Mouse (Mus musculus) regulatory T cell (primary cell): ENCODE measurements at regions not wholly inside any gene's neighbourhood (a gene's known extent, or its start where the extent isn't known, plus 50 kb on each side); places are given as distances from the start of the nearest gene placed in this dataset.

Experiments used
- in situ Hi-C: fragments of 300-600 bp; cut with MboI, MseI; formaldehyde crosslinking; loops from one replicate; pipeline ENCODE4 v1.15.1; 2025; ENCODE audit warnings: high pct_unique_total_duplicates

DNA sequence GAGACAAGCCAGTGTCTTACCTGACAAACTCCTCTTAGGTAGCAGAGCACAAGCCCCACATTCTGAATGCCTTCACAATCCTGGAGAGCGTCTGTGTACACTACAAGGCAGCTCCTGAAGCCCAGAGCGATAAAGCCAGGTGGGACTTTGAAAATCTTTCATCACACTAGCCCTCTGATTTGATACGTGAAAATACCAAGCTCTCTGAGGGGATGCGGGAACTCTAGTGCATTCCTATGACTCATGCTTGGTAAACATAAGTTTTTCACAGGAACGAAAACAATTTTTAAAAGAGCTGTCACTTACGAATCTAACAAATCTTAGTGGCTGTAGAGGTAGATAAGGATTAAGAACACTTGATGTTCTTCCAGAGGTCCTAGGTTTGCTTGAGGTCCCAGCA, 108.6 kb upstream of the Peli1 start:
- in situ Hi-C loops, result no loop called here

DNA sequence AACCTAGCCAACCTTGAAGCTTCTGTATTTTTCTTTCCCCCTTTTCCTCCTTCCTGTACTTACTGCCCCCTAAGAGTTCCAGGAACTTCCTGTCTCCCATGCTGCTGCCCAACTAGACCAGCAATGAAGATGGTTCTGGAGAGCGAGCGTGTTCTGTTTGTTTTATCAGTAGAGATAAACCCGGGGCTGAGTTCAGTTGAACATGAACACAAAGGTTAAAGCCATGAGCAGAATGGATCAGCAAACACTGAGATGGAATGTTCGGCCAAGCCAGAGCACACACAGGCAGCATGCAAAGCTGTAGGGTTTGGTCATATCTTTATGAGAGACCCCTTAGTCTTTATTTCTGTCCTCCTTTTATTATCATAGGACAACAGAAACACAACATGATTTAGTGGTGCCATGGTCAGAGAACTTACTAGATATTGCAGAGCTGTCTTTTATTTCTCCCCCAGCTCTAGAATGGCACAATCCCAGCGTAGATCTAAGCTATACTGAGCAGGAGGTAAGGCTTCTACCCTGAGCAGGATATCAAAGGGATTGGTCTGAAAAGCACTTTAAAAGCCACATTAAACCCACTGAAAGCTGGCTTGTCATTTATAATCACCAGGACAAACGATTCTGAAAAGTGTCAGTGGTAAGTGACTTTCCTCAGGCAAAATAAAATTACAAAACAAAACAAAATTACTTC, 105.9 kb upstream of the Peli1 start:
- in situ Hi-C loops, result no loop called here

DNA sequence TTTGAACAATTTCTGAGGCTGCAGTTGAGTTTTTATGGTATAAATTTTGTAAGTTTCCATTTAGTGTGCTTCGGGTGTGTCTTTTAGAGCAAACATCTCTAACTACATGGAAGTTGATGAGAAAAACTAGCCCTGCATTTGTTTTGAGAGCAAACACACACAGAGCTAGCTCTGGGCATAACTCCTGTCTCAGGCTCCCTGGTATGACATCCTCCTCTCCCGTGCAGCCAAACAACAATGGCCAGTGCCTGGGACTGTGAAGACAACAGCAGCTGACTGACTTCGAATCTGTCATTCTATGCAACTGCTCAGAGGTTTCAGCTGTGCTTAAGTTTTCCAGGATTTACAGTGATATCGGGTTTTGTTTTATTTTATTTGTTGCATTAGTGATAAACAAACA, 105.3 kb upstream of the Peli1 start:
- in situ Hi-C loops, result no loop called here

DNA sequence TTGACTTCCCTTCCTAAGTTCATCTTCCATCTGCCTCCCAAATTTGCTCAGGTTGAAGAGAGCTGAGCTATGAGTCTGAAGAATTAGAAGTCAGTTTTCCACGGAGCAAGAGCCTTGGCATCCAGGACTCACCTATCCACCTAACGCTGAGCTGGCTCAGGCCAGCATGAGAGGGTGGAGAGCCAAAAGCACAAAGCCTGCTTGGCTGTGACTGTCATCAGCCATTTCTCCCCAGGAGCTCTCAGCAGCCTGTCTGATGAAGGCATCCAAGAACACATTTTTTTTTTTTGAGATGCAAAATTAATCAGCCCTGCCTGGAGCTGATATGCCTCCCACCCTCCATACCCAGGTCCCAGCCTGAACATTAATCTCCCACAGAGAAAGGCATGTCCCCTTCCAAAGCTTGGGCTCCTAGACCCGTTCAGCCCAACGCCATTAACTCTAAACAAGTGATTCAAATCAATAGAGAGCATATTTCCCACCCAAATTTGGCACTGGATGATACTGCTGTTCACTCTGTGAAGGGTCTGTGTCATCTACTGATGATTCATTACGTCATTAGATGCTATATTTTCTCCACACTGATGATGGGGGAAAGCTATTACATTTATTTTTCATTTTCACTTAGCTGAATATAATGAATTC, 103.8 kb upstream of the Peli1 start:
- in situ Hi-C loops, result no loop called here

GRCm38 (mm10) chr11:20987841-20988251, 103.2 kb upstream of the Peli1 start:
- in situ Hi-C loops, result no loop called here

- in situ Hi-C loops, result no loop called here
Observed at GRCm38 (mm10) chr11:20988871-20989270, 102.2 kb upstream of the Peli1 start.

DNA sequence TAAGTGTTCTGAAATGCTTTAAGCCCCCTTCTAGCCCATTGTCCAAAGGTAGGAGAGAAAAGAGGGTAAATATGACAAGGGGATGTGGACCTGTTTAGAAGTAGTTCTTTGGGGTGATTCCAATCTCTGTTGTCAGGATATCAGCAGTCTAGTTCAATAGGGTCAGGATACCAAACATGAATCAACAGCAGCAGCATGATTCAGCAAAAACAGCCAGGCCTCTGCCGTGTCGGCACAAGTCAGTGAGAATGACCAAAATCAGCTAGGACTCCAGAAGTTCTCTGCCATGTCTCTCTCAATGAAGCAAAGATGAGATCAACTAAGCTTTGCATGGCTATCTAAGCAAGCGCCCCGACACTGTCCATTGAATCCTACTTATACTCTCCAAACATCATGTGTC, 97.5 kb upstream of the Peli1 start:
- in situ Hi-C loops, result no loop called here

DNA sequence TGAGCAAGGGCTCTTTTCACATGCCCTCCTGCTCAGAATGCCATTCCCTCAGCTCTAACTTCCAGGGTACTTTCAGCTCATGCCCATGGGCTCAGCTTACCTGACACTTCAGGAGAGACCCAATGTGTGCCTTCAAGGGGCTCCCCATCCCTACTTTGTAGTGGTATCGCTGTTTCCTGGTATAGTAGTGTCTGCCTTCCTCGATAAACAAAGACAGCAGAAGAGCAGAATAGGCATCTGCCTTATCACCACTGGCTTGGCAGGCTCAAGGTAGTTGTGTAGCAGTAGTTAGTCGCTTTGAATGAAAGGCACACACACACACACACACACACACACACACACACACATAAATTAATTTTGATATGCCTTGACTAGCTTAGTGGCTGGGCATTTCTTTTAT, 89.7 kb upstream of the Peli1 start:
- in situ Hi-C loops, result no loop called here

- in situ Hi-C loops, result no loop called here
Observed at GRCm38 (mm10) chr11:21007222-21007621, 83.9 kb upstream of the Peli1 start.

- in situ Hi-C loops, result no loop called here
Observed at GRCm38 (mm10) chr11:21009505-21009904, 81.6 kb upstream of the Peli1 start.

- in situ Hi-C loops, result no loop called here
Observed at GRCm38 (mm10) chr11:21010867-21011266, 80.2 kb upstream of the Peli1 start.

GRCm38 (mm10) chr11:21014250-21014649, 76.8 kb upstream of the Peli1 start:
- in situ Hi-C loops, result no loop called here

DNA sequence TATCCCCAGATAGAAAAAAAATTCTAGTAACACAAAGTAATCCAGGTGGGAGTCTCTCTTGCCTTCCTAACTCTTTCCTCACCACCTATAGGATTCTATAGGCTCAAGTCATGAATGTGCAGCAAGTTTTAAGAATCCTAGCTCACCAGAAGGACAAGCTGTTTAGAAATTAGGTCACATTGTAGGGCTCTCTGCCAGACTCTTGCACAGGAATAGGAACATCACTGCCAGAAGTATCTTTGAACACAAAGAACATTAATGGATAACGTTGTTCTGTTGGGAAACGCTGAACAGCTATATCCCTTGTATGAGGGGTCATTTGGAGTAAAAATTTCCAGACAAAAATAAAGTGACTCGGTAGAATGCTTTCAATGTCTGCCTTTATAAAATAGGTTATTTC, 75.6 kb upstream of the Peli1 start:
- in situ Hi-C loops, result no loop called here

- in situ Hi-C loops, result no loop called here
Observed at GRCm38 (mm10) chr11:21016133-21016746, 74.9 kb upstream of the Peli1 start.

GRCm38 (mm10) chr11:21016791-21017329, 74.2 kb upstream of the Peli1 start:
- in situ Hi-C loops, result no loop called here

GRCm38 (mm10) chr11:21019829-21020228, 71.3 kb upstream of the Peli1 start:
- in situ Hi-C loops, result no loop called here

GRCm38 (mm10) chr11:21024111-21024510, 67.0 kb upstream of the Peli1 start:
- in situ Hi-C loops, result no loop called here

DNA sequence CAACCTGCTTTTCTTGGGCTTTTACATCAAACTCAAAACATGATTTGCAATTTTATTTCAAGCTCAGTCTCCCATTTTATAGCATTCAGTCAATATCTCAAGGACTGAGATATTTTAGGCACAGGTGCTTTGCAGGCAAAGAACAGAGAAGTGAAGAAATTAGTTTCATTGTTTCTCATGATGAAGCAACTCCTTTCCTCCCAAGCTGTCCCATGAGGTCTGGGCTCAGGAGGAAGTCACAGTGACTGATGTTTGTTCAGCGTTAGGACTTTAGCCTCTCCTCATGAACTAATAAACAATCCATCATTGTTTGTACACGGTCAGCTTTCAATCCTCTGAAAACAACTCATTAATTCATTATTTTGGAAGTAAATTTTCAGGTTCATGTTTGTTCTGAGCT, 66.6 kb upstream of the Peli1 start:
- in situ Hi-C loops, result no loop called here

GRCm38 (mm10) chr11:21027299-21027698, 63.8 kb upstream of the Peli1 start:
- in situ Hi-C loops, result no loop called here

- in situ Hi-C loops, result no loop called here
Observed at GRCm38 (mm10) chr11:21030362-21030761, 60.7 kb upstream of the Peli1 start.

DNA sequence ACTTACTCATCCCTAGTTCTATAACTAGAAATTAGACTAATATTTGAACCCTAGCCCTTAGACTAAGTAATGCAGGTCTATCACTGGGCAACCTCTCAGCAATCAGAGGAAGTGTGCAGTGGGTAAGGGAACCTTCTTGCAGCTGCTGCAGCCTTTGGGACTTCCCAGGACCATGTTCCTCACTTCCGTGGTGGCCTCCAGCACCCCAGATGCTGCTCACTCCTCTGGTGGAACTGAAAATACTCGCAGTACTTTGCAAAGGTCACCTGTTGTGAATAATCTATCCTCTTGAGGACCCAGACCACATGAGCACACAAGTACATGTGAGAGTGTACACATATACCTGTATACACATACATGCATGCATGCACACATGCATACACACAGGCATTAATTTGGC, 59.3 kb upstream of the Peli1 start:
- in situ Hi-C loops, result no loop called here

GRCm38 (mm10) chr11:21033234-21033822, 57.8 kb upstream of the Peli1 start:
- in situ Hi-C loops, result no loop called here
